Mouse (Mus musculus): Measurements from ENCODE around the gene Pak1. TPM values are rescaled to one million over a fixed set of nuclear protein-coding genes. Genes with fewer than 3 reads are reported as not detected.
"Not testable (repeated sequence)": the region's sequence is repeated elsewhere in the genome, so short reads cannot be mapped to it uniquely, and the experiment has no call there.

The Pak1 gene
- polyA plus RNA-seq, 1 experiment from 2014 or later = 148 TPM

- Histone ChIP-seq H3K9me3 (ENCODE audit: control insufficient read depth, low read length) (no peaks in the 10 kb centered on the region), H3K27me3 (ENCODE audit: control insufficient read depth, insufficient read depth, low read length) (no peaks in the 10 kb centered on the region), H3K27ac (ENCODE audit: low read depth, low read length) (no peak overlapping the region), H3K9ac (replicated peaks; ENCODE audit: low read depth, low read length) (no peak overlapping the region), H3K4me1 (ENCODE audit: control insufficient read depth, insufficient read depth, low read length) (no peaks in the 10 kb centered on the region; the same call in 1 of the 2 replicates), H3K4me2 (ENCODE audit: low read depth, low read length) (no peak overlapping the region), H3K36me3 (ENCODE audit: control insufficient read depth, insufficient read depth, low read length) (no peaks in the 10 kb centered on the region), H3K4me3 (ENCODE audit: low read depth, low read length) (no peak overlapping the region)
- no peak for ATAC-seq (ENCODE audit: low read depth)
Observed at GRCm38 (mm10) chr7:97838574-97838973, 50.2 kb downstream of the Pak1 start.

GRCm38 (mm10) chr7:97841311-97841710 lies 53.0 kb downstream of the Pak1 start:
- no peaks in the 10 kb centered on the region for H3K36me3 ChIP-seq (ENCODE audit: control insufficient read depth, insufficient read depth, low read length)
- no peak overlapping the region for H3K27ac ChIP-seq (ENCODE audit: low read depth, low read length)
- ATAC-seq (ENCODE audit: low read depth) = no peak
- WGBS = 82% methylated on average over 5 of the region's 5 CpGs
- no peak overlapping the region for H3K9ac ChIP-seq (replicated peaks; ENCODE audit: low read depth, low read length)
- H3K27me3 ChIP-seq (ENCODE audit: control insufficient read depth, insufficient read depth, low read length) = no peaks in the 10 kb centered on the region
- no peaks in the 10 kb centered on the region for H3K9me3 ChIP-seq (ENCODE audit: control insufficient read depth, low read length)
- H3K4me3 ChIP-seq (ENCODE audit: low read depth, low read length) = no peak overlapping the region
- peaks cover 14% of the 10 kb centered on the region for H3K4me1 ChIP-seq (ENCODE audit: control insufficient read depth, insufficient read depth, low read length)
- H3K4me2 ChIP-seq (ENCODE audit: low read depth, low read length) = no peak overlapping the region

- Histone ChIP-seq H3K27me3 (ENCODE audit: control insufficient read depth, insufficient read depth, low read length) (no peaks in the 10 kb centered on the region), H3K4me1 (ENCODE audit: control insufficient read depth, insufficient read depth, low read length) (peaks cover 14% of the 10 kb centered on the region), H3K27ac (ENCODE audit: low read depth, low read length) (peak overlapping the region; percentile 86; the same call in 1 of the 2 replicates), H3K9ac (replicated peaks; ENCODE audit: low read depth, low read length) (no peak overlapping the region), H3K4me2 (ENCODE audit: low read depth, low read length) (peak overlapping the region; percentile 48), H3K9me3 (ENCODE audit: control insufficient read depth, low read length) (no peaks in the 10 kb centered on the region), H3K4me3 (ENCODE audit: low read depth, low read length) (peak overlapping the region; percentile 55; the same call in 1 of the 2 replicates), H3K36me3 (ENCODE audit: control insufficient read depth, insufficient read depth, low read length) (no peaks in the 10 kb centered on the region)
- ATAC-seq (ENCODE audit: low read depth) = peak; percentile 33; the same call in 1 of the 2 replicates
- WGBS = 48% methylated on average over 2 of the region's 2 CpGs
Observed at GRCm38 (mm10) chr7:97842332-97842731, 54.0 kb downstream of the Pak1 start.

- Histone ChIP-seq H3K27ac (ENCODE audit: low read depth, low read length) (peak overlapping the region; percentile 86), H3K4me1 (ENCODE audit: control insufficient read depth, insufficient read depth, low read length) (peaks cover 14% of the 10 kb centered on the region), H3K4me3 (ENCODE audit: low read depth, low read length) (peak overlapping the region; percentile 55), H3K4me2 (ENCODE audit: low read depth, low read length) (peak overlapping the region; percentile 48), H3K9me3 (ENCODE audit: control insufficient read depth, low read length) (no peaks in the 10 kb centered on the region), H3K36me3 (ENCODE audit: control insufficient read depth, insufficient read depth, low read length) (no peaks in the 10 kb centered on the region), H3K27me3 (ENCODE audit: control insufficient read depth, insufficient read depth, low read length) (no peaks in the 10 kb centered on the region), H3K9ac (replicated peaks; ENCODE audit: low read depth, low read length) (peak overlapping the region; percentile 79)
- peak; percentile 97 for ATAC-seq (ENCODE audit: low read depth)
- 5% methylated on average over 22 of the region's 22 CpGs for WGBS
Observed at GRCm38 (mm10) chr7:97842806-97843570, 54.6 kb downstream of the Pak1 start.

GRCm38 (mm10) chr7:97844419-97844818 lies 56.1 kb downstream of the Pak1 start:
- ATAC-seq (ENCODE audit: low read depth) = no peak
- Histone ChIP-seq H3K4me3 (ENCODE audit: low read depth, low read length) (peak overlapping the region; percentile 55), H3K4me2 (ENCODE audit: low read depth, low read length) (peak overlapping the region; percentile 48), H3K9ac (replicated peaks; ENCODE audit: low read depth, low read length) (0 out of 2 replicates have a peak overlapping the region, but pooled peaks have one; percentile 16), H3K9me3 (ENCODE audit: control insufficient read depth, low read length) (no peaks in the 10 kb centered on the region), H3K27me3 (ENCODE audit: control insufficient read depth, insufficient read depth, low read length) (no peaks in the 10 kb centered on the region), H3K4me1 (ENCODE audit: control insufficient read depth, insufficient read depth, low read length) (peaks cover 14% of the 10 kb centered on the region), H3K27ac (ENCODE audit: low read depth, low read length) (peak overlapping the region; percentile 86; the same call in 1 of the 2 replicates), H3K36me3 (ENCODE audit: control insufficient read depth, insufficient read depth, low read length) (no peaks in the 10 kb centered on the region)
- WGBS = 65% methylated on average over 3 of the region's 3 CpGs

- Histone ChIP-seq H3K4me1 (ENCODE audit: control insufficient read depth, insufficient read depth, low read length) (peaks cover 14% of the 10 kb centered on the region), H3K27ac (ENCODE audit: low read depth, low read length) (no peak overlapping the region), H3K36me3 (ENCODE audit: control insufficient read depth, insufficient read depth, low read length) (no peaks in the 10 kb centered on the region), H3K4me3 (ENCODE audit: low read depth, low read length) (no peak overlapping the region), H3K4me2 (ENCODE audit: low read depth, low read length) (no peak overlapping the region), H3K9me3 (ENCODE audit: control insufficient read depth, low read length) (no peaks in the 10 kb centered on the region), H3K27me3 (ENCODE audit: control insufficient read depth, insufficient read depth, low read length) (no peaks in the 10 kb centered on the region), H3K9ac (replicated peaks; ENCODE audit: low read depth, low read length) (no peak overlapping the region)
- no peak for ATAC-seq (ENCODE audit: low read depth)
- 86% methylated on average over 2 of the region's 2 CpGs for WGBS
Observed at GRCm38 (mm10) chr7:97845546-97845945, 57.2 kb downstream of the Pak1 start.

GRCm38 (mm10) chr7:97846539-97846938 lies 58.2 kb downstream of the Pak1 start:
- Histone ChIP-seq H3K9me3 (ENCODE audit: control insufficient read depth, low read length) (no peaks in the 10 kb centered on the region), H3K4me3 (ENCODE audit: low read depth, low read length) (no peak overlapping the region), H3K4me1 (ENCODE audit: control insufficient read depth, insufficient read depth, low read length) (peaks cover 14% of the 10 kb centered on the region), H3K27ac (ENCODE audit: low read depth, low read length) (no peak overlapping the region), H3K27me3 (ENCODE audit: control insufficient read depth, insufficient read depth, low read length) (no peaks in the 10 kb centered on the region), H3K9ac (replicated peaks; ENCODE audit: low read depth, low read length) (no peak overlapping the region), H3K36me3 (ENCODE audit: control insufficient read depth, insufficient read depth, low read length) (no peaks in the 10 kb centered on the region), H3K4me2 (ENCODE audit: low read depth, low read length) (no peak overlapping the region)
- ATAC-seq (ENCODE audit: low read depth) = no peak

- not testable (repeated sequence) for H3K9ac ChIP-seq (replicated peaks; ENCODE audit: low read depth, low read length); H3K9me3 ChIP-seq (ENCODE audit: control insufficient read depth, low read length); H3K27me3 ChIP-seq (ENCODE audit: control insufficient read depth, insufficient read depth, low read length); H3K4me2 ChIP-seq (ENCODE audit: low read depth, low read length); H3K4me3 ChIP-seq (ENCODE audit: low read depth, low read length); H3K36me3 ChIP-seq (ENCODE audit: control insufficient read depth, insufficient read depth, low read length); H3K4me1 ChIP-seq (ENCODE audit: control insufficient read depth, insufficient read depth, low read length); ATAC-seq (ENCODE audit: low read depth); H3K27ac ChIP-seq (ENCODE audit: low read depth, low read length)
- WGBS = 68% methylated on average over 3 of the region's 3 CpGs
Observed at GRCm38 (mm10) chr7:97849557-97849956, 61.2 kb downstream of the Pak1 start.

GRCm38 (mm10) chr7:97850331-97850730 lies 62.0 kb downstream of the Pak1 start:
- Histone ChIP-seq H3K36me3 (ENCODE audit: control insufficient read depth, insufficient read depth, low read length) (no peaks in the 10 kb centered on the region), H3K9me3 (ENCODE audit: control insufficient read depth, low read length) (no peaks in the 10 kb centered on the region), H3K27ac (ENCODE audit: low read depth, low read length) (no peak overlapping the region), H3K4me1 (ENCODE audit: control insufficient read depth, insufficient read depth, low read length) (no peaks in the 10 kb centered on the region), H3K4me3 (ENCODE audit: low read depth, low read length) (no peak overlapping the region), H3K9ac (replicated peaks; ENCODE audit: low read depth, low read length) (no peak overlapping the region), H3K27me3 (ENCODE audit: control insufficient read depth, insufficient read depth, low read length) (no peaks in the 10 kb centered on the region), H3K4me2 (ENCODE audit: low read depth, low read length) (no peak overlapping the region)
- no peak for ATAC-seq (ENCODE audit: low read depth)
- 86% methylated on average over 3 of the region's 3 CpGs for WGBS
